Mouse (Mus musculus): ENCODE data around the gene Supv3l1. TPM values are rescaled to one million over a fixed set of nuclear protein-coding genes. Genes with fewer than 3 reads are reported as not detected.
A peak's percentile ranks its signal among the peaks of the same experiment; 100 is the strongest.
"Not testable (repeated sequence)": the region's sequence is repeated elsewhere in the genome, so short reads cannot be mapped to it uniquely, and the experiment has no call there.

The Supv3l1 gene
- polyA plus RNA-seq (2016; fragmentation: Nextera tagmentation; extraction: Ambion mirVana): 30.1 and 32.3 TPM in 2 replicates

GRCm38 (mm10) chr10:62449364-62450279, at the start of gene Supv3l1, which contains the start of gene 4930507D05Rik:
Gene Supv3l1 (minus strand): TSS chr10:62449738.
Gene 4930507D05Rik (plus strand): TSS chr10:62449489.
- WGBS: under 1% methylated on average over 73 of the region's 73 CpGs
- H3K4me3 ChIP-seq (replicated peaks): peak within 1 kb of the TSS; percentile 88
- peak; percentile 84 for ATAC-seq (ENCODE audit: insufficient number of reproducible peaks, insufficient read depth, low FRiP score, low TSS enrichment, low read depth)
- peak within 1 kb of the TSS; percentile 60 for H3K4me2 ChIP-seq
- no peaks in the 10 kb centered on the region for H3K27me3 ChIP-seq
- peaks cover 32% of the 10 kb centered on the region for H3K36me3 ChIP-seq
- peak within 1 kb of the TSS; percentile 93 for H3K9ac ChIP-seq (replicated peaks)
- peak within 1 kb of the TSS; percentile 77 for H3K27ac ChIP-seq
- H3K4me1 ChIP-seq (replicated peaks): peaks cover 14% of the 10 kb centered on the region
- no peaks in the 10 kb centered on the region for H3K9me3 ChIP-seq

- not testable (repeated sequence) for H3K9me3 ChIP-seq; H3K36me3 ChIP-seq; H3K27ac ChIP-seq; ATAC-seq (ENCODE audit: insufficient number of reproducible peaks, insufficient read depth, low FRiP score, low TSS enrichment, low read depth); H3K9ac ChIP-seq (replicated peaks); H3K4me3 ChIP-seq (replicated peaks); H3K4me1 ChIP-seq (replicated peaks); H3K27me3 ChIP-seq; H3K4me2 ChIP-seq
- 80% methylated on average over 3 of the region's 3 CpGs for WGBS
Observed at GRCm38 (mm10) chr10:62491681-62492080, 42.1 kb upstream of the Supv3l1 start.

DNA sequence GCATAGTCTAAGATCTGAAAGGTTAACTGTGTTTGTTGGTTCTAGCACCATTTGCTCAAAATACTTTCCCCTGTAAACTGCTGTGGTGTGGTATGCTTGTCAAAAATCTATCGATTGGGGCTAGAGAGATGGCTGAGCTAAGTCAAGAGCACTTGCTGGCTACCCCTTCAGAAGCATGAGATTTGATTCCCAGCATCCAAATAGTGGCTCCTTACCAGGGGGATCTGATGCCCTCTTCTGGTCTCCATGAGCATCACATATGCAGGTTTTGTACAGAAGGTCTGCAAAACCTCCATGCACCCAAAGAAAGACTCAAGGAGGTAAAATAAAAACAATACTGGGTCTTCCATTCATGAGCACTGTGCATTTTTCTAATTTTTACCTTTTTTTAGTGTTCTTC, 38.7 kb upstream of the Supv3l1 start:
- Histone ChIP-seq H3K36me3 (no peaks in the 10 kb centered on the region), H3K4me2 (no peak overlapping the region), H3K4me1 (replicated peaks) (peaks cover 6% of the 10 kb centered on the region; the same call in 1 of the 2 replicates), H3K9ac (replicated peaks) (no peak overlapping the region), H3K27ac (no peak overlapping the region), H3K4me3 (replicated peaks) (no peak overlapping the region), H3K9me3 (no peaks in the 10 kb centered on the region), H3K27me3 (no peaks in the 10 kb centered on the region)
- WGBS: 32% methylated on average over 1 of the region's 1 CpGs
- ATAC-seq (ENCODE audit: insufficient number of reproducible peaks, insufficient read depth, low FRiP score, low TSS enrichment, low read depth): no peak

- peak within 1 kb of the TSS; percentile 81 for H3K9ac ChIP-seq (replicated peaks)
- H3K4me3 ChIP-seq (replicated peaks): peak within 1 kb of the TSS; percentile 93
- peak; percentile 85 for ATAC-seq (ENCODE audit: insufficient number of reproducible peaks, insufficient read depth, low FRiP score, low TSS enrichment, low read depth)
- H3K36me3 ChIP-seq: no peaks in the 10 kb centered on the region
- peaks cover 6% of the 10 kb centered on the region; the same call in 1 of the 2 replicates for H3K4me1 ChIP-seq (replicated peaks)
- H3K4me2 ChIP-seq: peak within 1 kb of the TSS; percentile 76
- no peaks in the 10 kb centered on the region for H3K27me3 ChIP-seq
- H3K9me3 ChIP-seq: no peaks in the 10 kb centered on the region
- under 1% methylated on average over 59 of the region's 59 CpGs for WGBS
- H3K27ac ChIP-seq: peak within 1 kb of the TSS; percentile 64
Observed at GRCm38 (mm10) chr10:62486618-62487415, 37.3 kb upstream of the Supv3l1 start, which contains the start of gene Vps26a. Gene Vps26a (minus strand): TSS chr10:62486805.

GRCm38 (mm10) chr10:62485878-62486582, 36.5 kb upstream of the Supv3l1 start:
- Histone ChIP-seq H3K4me2 (peak overlapping the region; percentile 76), H3K4me1 (replicated peaks) (peaks cover 6% of the 10 kb centered on the region; the same call in 1 of the 2 replicates), H3K36me3 (no peaks in the 10 kb centered on the region), H3K4me3 (replicated peaks) (peak overlapping the region; percentile 93), H3K27ac (peak overlapping the region; percentile 64), H3K27me3 (no peaks in the 10 kb centered on the region), H3K9me3 (no peaks in the 10 kb centered on the region), H3K9ac (replicated peaks) (peak overlapping the region; percentile 81)
- ATAC-seq (ENCODE audit: insufficient number of reproducible peaks, insufficient read depth, low FRiP score, low TSS enrichment, low read depth): peak; percentile 68
- under 1% methylated on average over 45 of the region's 48 CpGs for WGBS

DNA sequence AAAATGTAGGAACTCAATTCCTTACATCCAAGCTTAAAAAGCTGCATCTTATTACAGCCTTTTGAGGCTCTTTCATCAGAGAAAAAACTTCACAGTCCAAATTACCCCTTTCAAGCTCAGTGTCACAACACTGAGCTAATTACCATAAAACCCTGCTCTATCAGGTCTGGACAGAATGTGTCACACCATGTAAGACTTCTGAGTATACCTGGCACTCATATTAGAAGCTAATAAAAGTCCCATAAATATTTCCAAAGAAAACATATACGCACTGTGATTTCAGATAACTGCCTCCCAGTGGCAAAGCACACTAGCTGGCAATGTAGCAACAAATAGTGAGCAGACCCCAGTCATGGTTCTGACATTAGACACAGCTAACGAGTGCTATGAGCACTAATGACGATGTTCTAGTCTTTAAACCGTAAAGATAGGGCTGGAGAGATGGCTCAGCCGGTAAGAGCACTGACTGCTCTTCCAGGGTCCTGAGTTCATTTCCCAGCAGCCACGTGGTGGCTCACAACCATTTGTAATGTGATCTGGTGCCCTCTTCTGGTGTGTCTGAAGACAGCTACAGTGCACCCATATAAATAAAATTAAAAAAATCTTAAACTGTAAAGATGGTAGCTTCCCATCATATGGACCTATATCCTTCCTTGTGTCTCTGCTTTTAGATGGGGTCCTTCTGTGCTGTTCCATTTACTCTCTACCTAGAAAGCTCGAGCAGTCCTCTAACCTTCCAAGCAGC, 31.7 kb upstream of the Supv3l1 start:
- H3K27ac ChIP-seq: no peak overlapping the region
- 47% methylated on average over 7 of the region's 7 CpGs for WGBS
- ATAC-seq (ENCODE audit: insufficient number of reproducible peaks, insufficient read depth, low FRiP score, low TSS enrichment, low read depth): no peak
- H3K9me3 ChIP-seq: no peaks in the 10 kb centered on the region
- H3K36me3 ChIP-seq: peaks cover 12% of the 10 kb centered on the region; the same call in 1 of the 2 replicates
- no peak overlapping the region for H3K9ac ChIP-seq (replicated peaks)
- no peak overlapping the region for H3K4me3 ChIP-seq (replicated peaks)
- no peak overlapping the region for H3K4me2 ChIP-seq
- no peaks in the 10 kb centered on the region for H3K27me3 ChIP-seq
- peaks cover 6% of the 10 kb centered on the region; the same call in 1 of the 2 replicates for H3K4me1 ChIP-seq (replicated peaks)

DNA sequence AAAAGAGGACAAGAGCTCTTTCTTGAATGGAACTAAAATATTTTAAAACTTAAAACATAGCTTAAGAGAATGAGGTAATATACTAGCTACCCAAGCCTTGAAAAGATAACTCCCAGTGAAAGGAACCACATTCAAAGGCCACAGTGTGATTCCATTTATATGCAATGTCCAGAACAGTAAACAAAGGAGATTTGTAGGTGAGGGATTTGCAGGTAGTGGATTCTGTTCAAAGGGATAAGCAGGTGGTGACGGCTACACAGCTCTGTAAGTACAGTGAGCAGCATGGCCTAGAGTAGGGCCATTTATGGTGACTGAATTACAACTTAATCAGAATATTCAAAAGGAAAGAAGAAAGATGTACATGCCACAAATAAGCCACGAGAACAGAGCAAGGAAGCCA, 27.4 kb upstream of the Supv3l1 start:
- Histone ChIP-seq H3K4me2 (no peak overlapping the region), H3K36me3 (peaks cover 12% of the 10 kb centered on the region; the same call in 1 of the 2 replicates), H3K27ac (no peak overlapping the region), H3K4me1 (replicated peaks) (no peaks in the 10 kb centered on the region), H3K9me3 (no peaks in the 10 kb centered on the region), H3K9ac (replicated peaks) (no peak overlapping the region), H3K4me3 (replicated peaks) (no peak overlapping the region), H3K27me3 (no peaks in the 10 kb centered on the region)
- ATAC-seq (ENCODE audit: insufficient number of reproducible peaks, insufficient read depth, low FRiP score, low TSS enrichment, low read depth): no peak
- 86% methylated on average over 2 of the region's 2 CpGs for WGBS

- H3K27ac ChIP-seq: no peak overlapping the region
- peaks cover 12% of the 10 kb centered on the region; the same call in 1 of the 2 replicates for H3K36me3 ChIP-seq
- H3K27me3 ChIP-seq: no peaks in the 10 kb centered on the region
- H3K9ac ChIP-seq (replicated peaks): no peak overlapping the region
- H3K4me3 ChIP-seq (replicated peaks): no peak overlapping the region
- no peaks in the 10 kb centered on the region for H3K9me3 ChIP-seq
- no peaks in the 10 kb centered on the region for H3K4me1 ChIP-seq (replicated peaks)
- no peak overlapping the region for H3K4me2 ChIP-seq
- ATAC-seq (ENCODE audit: insufficient number of reproducible peaks, insufficient read depth, low FRiP score, low TSS enrichment, low read depth): no peak
- 88% methylated on average over 10 of the region's 10 CpGs for WGBS
Observed at GRCm38 (mm10) chr10:62474944-62475343, 25.4 kb upstream of the Supv3l1 start.

DNA sequence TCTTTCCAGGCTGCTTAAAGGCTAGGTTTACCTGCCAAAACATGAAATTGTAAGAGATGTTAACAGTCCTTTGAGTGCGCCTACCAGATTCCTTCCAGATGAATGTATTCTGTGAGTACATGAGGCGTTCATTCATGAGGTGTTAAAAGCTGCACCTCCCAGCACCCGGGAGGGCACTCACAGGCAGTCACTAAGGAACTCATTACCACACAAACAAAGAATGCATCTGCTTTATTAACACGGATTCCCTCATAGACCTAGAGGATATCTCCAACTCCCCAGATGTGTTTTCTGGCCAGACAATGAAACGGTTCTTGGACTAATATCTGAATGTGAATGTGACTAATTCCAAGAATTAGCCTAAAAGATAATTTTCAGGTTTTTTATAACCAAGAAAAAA, 21.6 kb upstream of the Supv3l1 start:
- Histone ChIP-seq H3K4me1 (replicated peaks) (no peaks in the 10 kb centered on the region), H3K9ac (replicated peaks) (no peak overlapping the region), H3K36me3 (peaks cover 10% of the 10 kb centered on the region; the same call in 1 of the 2 replicates), H3K4me2 (no peak overlapping the region), H3K4me3 (replicated peaks) (no peak overlapping the region), H3K27me3 (no peaks in the 10 kb centered on the region), H3K27ac (no peak overlapping the region), H3K9me3 (no peaks in the 10 kb centered on the region)
- ATAC-seq (ENCODE audit: insufficient number of reproducible peaks, insufficient read depth, low FRiP score, low TSS enrichment, low read depth): no peak
- whole genome bisulfite sequencing: 53% methylated on average over 5 of the region's 5 CpGs

DNA sequence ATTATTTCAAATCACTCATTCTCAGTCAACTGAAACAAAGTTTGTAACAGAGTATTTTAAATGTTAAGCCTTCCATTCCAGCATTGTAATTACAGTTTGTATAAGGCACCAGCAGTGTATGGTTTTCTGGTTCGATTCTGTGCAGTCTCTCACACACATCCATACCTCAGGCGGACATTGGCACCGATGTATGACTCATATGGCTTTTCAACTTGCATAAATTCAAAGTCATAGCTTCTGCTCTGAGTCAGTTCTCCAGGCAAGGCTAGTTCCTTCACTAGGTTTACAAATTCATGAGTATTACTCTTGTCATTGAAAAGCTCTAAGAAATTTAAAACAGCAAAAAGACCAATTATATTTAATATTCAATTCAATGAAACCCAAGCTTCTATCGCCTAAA, 20.2 kb upstream of the Supv3l1 start:
- ATAC-seq (ENCODE audit: insufficient number of reproducible peaks, insufficient read depth, low FRiP score, low TSS enrichment, low read depth): no peak
- H3K4me2 ChIP-seq: no peak overlapping the region
- H3K9me3 ChIP-seq: no peaks in the 10 kb centered on the region
- H3K9ac ChIP-seq (replicated peaks): no peak overlapping the region
- H3K27ac ChIP-seq: no peak overlapping the region
- H3K36me3 ChIP-seq: peaks cover 10% of the 10 kb centered on the region; the same call in 1 of the 2 replicates
- no peaks in the 10 kb centered on the region for H3K27me3 ChIP-seq
- 89% methylated on average over 4 of the region's 4 CpGs for WGBS
- H3K4me1 ChIP-seq (replicated peaks): no peaks in the 10 kb centered on the region
- no peak overlapping the region for H3K4me3 ChIP-seq (replicated peaks)

Data from limb, embryonic 12.5 days (tissue).